Comparison of ENCODE assay signal across 20 mouse cellular contexts in genomic region chr2:50569502-50570285, GRCm38 (mm10).
DNase-seq lines count a peak whose midpoint lies in the region; ATAC-seq and TF ChIP-seq lines count a peak whose summit lies in the region.
"Had no signal": no experiment of that assay in that cellular context is flagged by ENCODE, and none has a peak within 500 bp of the region (broad histone marks: within the 10 kb centered on the region; RNA-seq: fewer than 3 reads in every experiment).

No protein-coding gene starts in this region.

- WGBS in forebrain, embryonic 15.5 days: 74% methylated on average over 7 of the region's 7 CpGs
- WGBS in forebrain, postnatal 0 days: 77% methylated on average over 7 of the region's 7 CpGs
- WGBS in limb, embryonic 14.5 days: 58% methylated on average over 7 of the region's 7 CpGs
- 87% methylated on average over 7 of the region's 7 CpGs for WGBS in limb, embryonic 10.5 days
- WGBS in midbrain, embryonic 15.5 days: 70% methylated on average over 7 of the region's 7 CpGs
- WGBS in midbrain, embryonic 11.5 days: 84% methylated on average over 7 of the region's 7 CpGs

- DNase-seq in forebrain, postnatal 0 days: no peak
- peak; percentile 63 for DNase-seq in limb, embryonic 14.5 days (ENCODE audit: low spot score)
- no peak for DNase-seq in limb, embryonic 10.5 days (ENCODE audit: low spot score)
- no peak for DNase-seq in midbrain, embryonic 11.5 days (ENCODE audit: low spot score, missing footprints)
- DNase-seq in heart, postnatal 25 days (ENCODE audit: low spot score): no peak
- DNase-seq: adrenal gland, postnatal 25 days; cerebellum, adult 18-20 months; cerebellum, adult 9-11 months; cerebellum, postnatal 36 days; gastrocnemius, adult 2 months; gastrocnemius, postnatal 25 days; heart, postnatal 36 days had no signal

- peaks cover 12% of the 10 kb centered on the region for H3K4me1 ChIP-seq in forebrain, embryonic 15.5 days
- peaks cover 13% of the 10 kb centered on the region; the same call in 1 of the 2 replicates for H3K4me1 ChIP-seq in forebrain, postnatal 0 days (ENCODE audit: insufficient read depth)
- H3K4me1 ChIP-seq in limb, embryonic 14.5 days (ENCODE audit: control insufficient read depth, insufficient read depth, low read length): 0 out of 2 replicates have a peak, but pooled peaks cover 3% of the 10 kb centered on the region
- no peaks in the 10 kb centered on the region for H3K4me1 ChIP-seq in limb, embryonic 10.5 days
- H3K4me1 ChIP-seq in midbrain, embryonic 15.5 days: peaks cover 8% of the 10 kb centered on the region
- peaks cover 5% of the 10 kb centered on the region for H3K4me1 ChIP-seq in midbrain, embryonic 11.5 days (ENCODE audit: control insufficient read depth, insufficient read depth, low read length)
- H3K4me1 ChIP-seq: embryonic facial prominence, embryonic 15.5 days had no signal

- no peak overlapping the region for H3K4me2 ChIP-seq in forebrain, embryonic 15.5 days (replicated peaks)
- H3K4me2 ChIP-seq in forebrain, postnatal 0 days (ENCODE audit: low read depth): no peak overlapping the region
- no peak overlapping the region for H3K4me2 ChIP-seq in limb, embryonic 14.5 days (replicated peaks; ENCODE audit: low read depth, low read length, severe bottlenecking)
- no peak overlapping the region for H3K4me2 ChIP-seq in midbrain, embryonic 15.5 days
- no peak overlapping the region for H3K4me2 ChIP-seq in midbrain, embryonic 11.5 days
- H3K4me2 ChIP-seq: embryonic facial prominence, embryonic 15.5 days; heart, embryonic 12.5 days had no signal

- no peak for TF ChIP-seq CTCF in forebrain, postnatal 0 days (IDR thresholded peaks at IDR 0.05; ENCODE audit: low read depth)

- no peak overlapping the region for H3K9ac ChIP-seq in forebrain, embryonic 15.5 days (replicated peaks)
- H3K9ac ChIP-seq in forebrain, postnatal 0 days: no peak overlapping the region
- H3K9ac ChIP-seq in limb, embryonic 14.5 days (ENCODE audit: low read depth, low read length, severe bottlenecking): no peak overlapping the region
- H3K9ac ChIP-seq in midbrain, embryonic 15.5 days: no peak overlapping the region
- H3K9ac ChIP-seq in midbrain, embryonic 11.5 days (ENCODE audit: low read length): no peak overlapping the region
- H3K9ac ChIP-seq: embryonic facial prominence, embryonic 15.5 days; heart, embryonic 12.5 days had no signal

- H3K27me3 ChIP-seq in forebrain, embryonic 15.5 days: no peaks in the 10 kb centered on the region
- H3K27me3 ChIP-seq in forebrain, postnatal 0 days (ENCODE audit: insufficient read depth, low read length): no peaks in the 10 kb centered on the region
- H3K27me3 ChIP-seq in limb, embryonic 14.5 days (ENCODE audit: control insufficient read depth, insufficient read depth, low read length): no peaks in the 10 kb centered on the region
- H3K27me3 ChIP-seq in limb, embryonic 10.5 days (ENCODE audit: low read depth, poor library complexity, severe bottlenecking): no peaks in the 10 kb centered on the region
- H3K27me3 ChIP-seq in midbrain, embryonic 15.5 days (replicated peaks): no peaks in the 10 kb centered on the region
- no peaks in the 10 kb centered on the region for H3K27me3 ChIP-seq in midbrain, embryonic 11.5 days (ENCODE audit: control insufficient read depth, insufficient read depth, low read length)
- H3K27me3 ChIP-seq: embryonic facial prominence, embryonic 15.5 days; heart, embryonic 12.5 days; Patski had no signal

- H3K36me3 ChIP-seq in forebrain, embryonic 15.5 days: no peaks in the 10 kb centered on the region
- no peaks in the 10 kb centered on the region for H3K36me3 ChIP-seq in forebrain, postnatal 0 days (ENCODE audit: insufficient read depth)
- no peaks in the 10 kb centered on the region for H3K36me3 ChIP-seq in limb, embryonic 14.5 days (ENCODE audit: control insufficient read depth, insufficient read depth, low read length)
- no peaks in the 10 kb centered on the region for H3K36me3 ChIP-seq in limb, embryonic 10.5 days
- H3K36me3 ChIP-seq in midbrain, embryonic 15.5 days (replicated peaks): no peaks in the 10 kb centered on the region
- H3K36me3 ChIP-seq in midbrain, embryonic 11.5 days (ENCODE audit: control insufficient read depth, insufficient read depth, low read length): no peaks in the 10 kb centered on the region
- H3K36me3 ChIP-seq: embryonic facial prominence, embryonic 15.5 days; forebrain, embryonic 10.5 days; heart, embryonic 12.5 days had no signal

- no peak overlapping the region for H3K4me3 ChIP-seq in forebrain, embryonic 15.5 days
- no peak overlapping the region for H3K4me3 ChIP-seq in forebrain, postnatal 0 days (ENCODE audit: low read depth, low read length)
- H3K4me3 ChIP-seq in limb, embryonic 14.5 days (replicated peaks; ENCODE audit: low read length): no peak overlapping the region
- H3K4me3 ChIP-seq in limb, embryonic 10.5 days: no peak overlapping the region
- H3K4me3 ChIP-seq in midbrain, embryonic 15.5 days: no peak overlapping the region
- H3K4me3 ChIP-seq in midbrain, embryonic 11.5 days (ENCODE audit: low read depth, low read length): no peak overlapping the region
- H3K4me3 ChIP-seq: embryonic facial prominence, embryonic 15.5 days; erythroblast, embryonic 14.5 days; forebrain, embryonic 10.5 days; gastrocnemius, adult 2 months; heart, embryonic 12.5 days had no signal

- peak; percentile 11; the same call in 1 of the 2 replicates for ATAC-seq in forebrain, embryonic 15.5 days (replicated peaks)
- no peak for ATAC-seq in forebrain, postnatal 0 days
- peak; percentile 34; the same call in 1 of the 2 replicates for ATAC-seq in limb, embryonic 14.5 days (ENCODE audit: low FRiP score, low read depth)
- ATAC-seq in midbrain, embryonic 15.5 days (replicated peaks): 0 out of 2 replicates have a peak, but pooled peaks have one; percentile 58
- ATAC-seq in midbrain, embryonic 11.5 days (ENCODE audit: low FRiP score): no peak
- ATAC-seq: activated CD4-positive, CD25-positive, alpha-beta regulatory T cell, adult 4 months; Patski had no signal

- intact Hi-C loops in heart, postnatal 25 days (cut with DNase I): no loop called here

- H3K9me3 ChIP-seq in forebrain, embryonic 15.5 days: no peaks in the 10 kb centered on the region
- no peaks in the 10 kb centered on the region for H3K9me3 ChIP-seq in forebrain, postnatal 0 days (ENCODE audit: low read length)
- H3K9me3 ChIP-seq in limb, embryonic 14.5 days (ENCODE audit: control insufficient read depth, low read length): no peaks in the 10 kb centered on the region
- no peaks in the 10 kb centered on the region for H3K9me3 ChIP-seq in limb, embryonic 10.5 days (replicated peaks)
- H3K9me3 ChIP-seq in midbrain, embryonic 15.5 days: no peaks in the 10 kb centered on the region
- no peaks in the 10 kb centered on the region for H3K9me3 ChIP-seq in midbrain, embryonic 11.5 days (ENCODE audit: control insufficient read depth, low read length)
- H3K9me3 ChIP-seq: embryonic facial prominence, embryonic 15.5 days; forebrain, embryonic 10.5 days; heart, embryonic 12.5 days had no signal

- 0 out of 2 replicates have a peak overlapping the region, but pooled peaks have one; percentile 25 for H3K27ac ChIP-seq in forebrain, embryonic 15.5 days (replicated peaks)
- H3K27ac ChIP-seq in forebrain, postnatal 0 days (ENCODE audit: low read depth, low read length): no peak overlapping the region
- no peak overlapping the region for H3K27ac ChIP-seq in limb, embryonic 14.5 days (replicated peaks; ENCODE audit: low read depth, low read length)
- no peak overlapping the region for H3K27ac ChIP-seq in limb, embryonic 10.5 days
- 0 out of 2 replicates have a peak overlapping the region, but pooled peaks have one; percentile 3 for H3K27ac ChIP-seq in midbrain, embryonic 15.5 days
- H3K27ac ChIP-seq in midbrain, embryonic 11.5 days (ENCODE audit: low read depth, low read length): no peak overlapping the region
- H3K27ac ChIP-seq: embryonic facial prominence, embryonic 15.5 days; gastrocnemius, adult 2 months had no signal

- no peak for TF ChIP-seq POLR2A in limb, embryonic 14.5 days (IDR thresholded peaks at IDR 0.05; ENCODE audit: borderline replicate concordance, extremely low read depth, insufficient read depth, insufficient read length)

Comparison
In these comparisons a context has a peak if more than half of its experiments do, and no peak if none do; other contexts are left out.
1. ATAC-seq: peak in forebrain, embryonic 15.5 days (single experiment), limb, embryonic 14.5 days (single experiment) and midbrain, embryonic 15.5 days (single experiment); none in forebrain, postnatal 0 days (single experiment) and midbrain, embryonic 11.5 days (single experiment).
2. H3K27ac ChIP-seq: peak in forebrain, embryonic 15.5 days (single experiment) and midbrain, embryonic 15.5 days (single experiment); none in forebrain, postnatal 0 days (single experiment), limb, embryonic 14.5 days (single experiment), limb, embryonic 10.5 days (single experiment) and midbrain, embryonic 11.5 days (single experiment).